Mouse (Mus musculus): Measurements from ENCODE around the gene Stk32c. TPM values are rescaled to one million over a fixed set of nuclear protein-coding genes. Genes with fewer than 3 reads are reported as not detected.

Stk32c gene
- polyA plus RNA-seq, 1 experiment from 2014 or later = 0.13 TPM

- ChIA-PET CTCF (interaction anchor here (1.4 to 2.0 kb wide), 2 partner anchors 9 to 42 kb away, joined by 3 to 6 read pairs; no protein-coding TSS in a partner anchor), POLR2A (no interaction called here)
- in situ Hi-C loops (cut with MboI; ENCODE audit: low pct_unique_long_range_greater_than_20kb) = no loop called here
- ATAC-seq (no peak), DNase-seq (ENCODE audit: low read depth, low spot score) (no peak)
- no peak for TF ChIP-seq CTCF (IDR thresholded peaks at IDR 0.05)
- H3K27me3 ChIP-seq = peaks cover 26% of the 10 kb centered on the region
These were observed 135.8 kb downstream of the Stk32c start for GRCm38 (mm10) chr7:139077283-139077682.

- ChIA-PET POLR2A (no interaction called here), CTCF (interaction anchor here (1.1 kb wide), 1 partner anchor 125 kb away, joined by 3 read pairs; no protein-coding TSS in a partner anchor)
- DNase-seq (ENCODE audit: low read depth, low spot score) (no peak), ATAC-seq (no peak)
- peaks cover 26% of the 10 kb centered on the region for H3K27me3 ChIP-seq
- in situ Hi-C loops (cut with MboI; ENCODE audit: low pct_unique_long_range_greater_than_20kb) = no loop called here
- TF ChIP-seq CTCF (IDR thresholded peaks at IDR 0.05) = no peak
These were observed 137.9 kb downstream of the Stk32c start for GRCm38 (mm10) chr7:139075054-139075794.

DNA sequence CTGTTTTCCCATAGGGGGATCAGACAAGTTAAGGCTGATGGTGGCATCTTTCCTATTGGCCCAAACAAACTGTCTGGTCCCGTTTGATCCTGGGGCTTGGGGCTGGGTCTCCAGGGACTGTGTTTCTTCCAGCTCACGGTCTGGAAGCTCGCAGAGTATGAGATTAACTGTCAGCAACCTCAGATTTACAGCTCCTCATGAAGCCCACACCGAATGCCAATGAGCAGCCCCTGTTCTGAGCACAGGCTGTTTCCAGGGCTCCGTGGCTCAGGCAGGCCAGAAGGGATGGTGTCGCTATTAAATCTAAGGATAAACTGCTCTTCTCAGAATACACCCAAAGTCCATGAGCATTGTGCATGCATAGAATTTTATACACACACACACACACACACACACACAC lies 138.9 kb downstream of the Stk32c start:
- ATAC-seq = no peak
- in situ Hi-C loops (cut with MboI; ENCODE audit: low pct_unique_long_range_greater_than_20kb) = no loop called here
- DNase-seq (ENCODE audit: low read depth, low spot score) = no peak
- no peak for TF ChIP-seq CTCF (IDR thresholded peaks at IDR 0.05)
- ChIA-PET CTCF (interaction anchor here (1.1 kb wide), 1 partner anchor 126 kb away, joined by 3 read pairs; no protein-coding TSS in a partner anchor), POLR2A (no interaction called here)
- peaks cover 22% of the 10 kb centered on the region for H3K27me3 ChIP-seq

DNA sequence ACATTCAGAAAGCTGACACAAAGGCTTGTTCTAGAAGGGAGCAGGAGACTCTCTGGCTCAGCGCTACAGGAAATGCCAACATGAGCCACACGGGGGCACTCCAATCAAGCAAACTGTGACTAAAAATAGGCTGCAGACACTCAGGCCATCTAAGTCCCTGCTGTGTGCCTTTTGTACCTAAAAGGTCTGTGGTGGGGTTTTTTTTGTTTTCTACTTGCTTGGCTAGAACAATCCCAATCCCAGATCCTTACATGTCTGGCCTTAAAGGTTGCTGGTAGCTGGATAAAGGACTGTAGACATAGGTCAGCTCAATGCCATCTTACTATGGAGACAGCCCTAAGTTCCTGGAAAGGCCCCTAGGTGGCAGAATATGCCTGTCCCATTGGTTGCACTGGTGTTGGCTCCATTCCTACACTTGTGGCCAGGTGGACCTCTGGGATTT lies 144.9 kb downstream of the Stk32c start:
- ATAC-seq = peak; percentile 78
- ChIA-PET POLR2A (no interaction called here), CTCF (interaction anchor here (0.6 to 1.6 kb wide), 4 partner anchors 10 to 157 kb away, joined by 3 to 6 read pairs (median 4); no protein-coding TSS in a partner anchor)
- peak; percentile 24 for DNase-seq (ENCODE audit: low read depth, low spot score)
- peaks cover 4% of the 10 kb centered on the region for H3K27me3 ChIP-seq
- peak; percentile 89 for TF ChIP-seq CTCF (IDR thresholded peaks at IDR 0.05)
- in situ Hi-C loops (cut with MboI; ENCODE audit: low pct_unique_long_range_greater_than_20kb) = no loop called here

- ATAC-seq (no peak), DNase-seq (ENCODE audit: low read depth, low spot score) (no peak)
- H3K27me3 ChIP-seq = no peaks in the 10 kb centered on the region
- CTCF ChIA-PET = no interaction called here
- TF ChIP-seq CTCF (IDR thresholded peaks at IDR 0.05) = peak; percentile 63
- in situ Hi-C loops (cut with MboI; ENCODE audit: low pct_unique_long_range_greater_than_20kb) = no loop called here
- POLR2A ChIA-PET = no interaction called here
These were observed 149.7 kb downstream of the Stk32c start for GRCm38 (mm10) chr7:139063406-139063805.

Other genes with a start within 250 kb of the Stk32c start
- not detected for gene Dpysl4, start 127.3 kb downstream of the Stk32c start, polyA plus RNA-seq (2021)
- gene Lrrc27, start 319 bp downstream of the Stk32c start, polyA plus RNA-seq (2021) = 4.6 TPM
- gene Pwwp2b, start 35.2 kb upstream of the Stk32c start, polyA plus RNA-seq (2021) = 11.6 TPM
- gene Inpp5a, start 175.8 kb upstream of the Stk32c start, polyA plus RNA-seq (2021) = 25.5 TPM